Mouse (Mus musculus) spleen, adult 2 months (tissue): Measurements from ENCODE around the gene Dus2. TPM values are rescaled to one million over a fixed set of nuclear protein-coding genes. Genes with fewer than 3 reads are reported as not detected.
A peak's percentile ranks its signal among the peaks of the same experiment; 100 is the strongest.
"Not testable (repeated sequence)": the region's sequence is repeated elsewhere in the genome, so short reads cannot be mapped to it uniquely, and the experiment has no call there.

Experiments used
- DNase-seq, 2 experiments: peaks; one replicate each; pipeline versions ENCODE4 v3.0.0 to v3.0.0-alpha.2; 2012 to 2021; ENCODE audit warnings: low spot score in 2 of 2, low read depth in 1 of 2
- H3K27ac ChIP-seq: fragments of 200-500 bp; 2 replicates; pipeline ENCODE4 v1.5.1; 2012; ENCODE audit warnings: low read length, inconsistent platforms; ENCODE audit not compliant: insufficient read depth
- H3K27me3 ChIP-seq: fragments of 200-500 bp; 2 replicates; pipeline ENCODE4 v1.6.1; 2012; ENCODE audit warnings: mild to moderate bottlenecking, moderate library complexity, low read length, inconsistent platforms; ENCODE audit not compliant: control insufficient read depth, insufficient read depth
- H3K36me3 ChIP-seq: fragments of 200-500 bp; 2 replicates; pipeline ENCODE4 v1.6.1; 2012; ENCODE audit warnings: mild to moderate bottlenecking, low read length, inconsistent platforms; ENCODE audit not compliant: control insufficient read depth, insufficient read depth
- H3K4me1 ChIP-seq: fragments of 200-500 bp; 2 replicates; pipeline ENCODE4 v1.6.1; 2011; ENCODE audit warnings: inconsistent platforms; ENCODE audit not compliant: control insufficient read depth, insufficient read depth, insufficient read length
- H3K4me3 ChIP-seq: fragments of 200-500 bp; 2 replicates; pipeline ENCODE4 v1.5.1; 2011; ENCODE audit warnings: mild to moderate bottlenecking, inconsistent platforms; ENCODE audit not compliant: insufficient read depth, insufficient read length; ENCODE audit errors: extremely low read depth
- CTCF ChIP-seq: fragments of 200-500 bp; IDR thresholded peaks from 2 replicates; pipeline ENCODE4 v1.5.1; 2011; ENCODE audit warnings: mild to moderate bottlenecking, inconsistent platforms; ENCODE audit not compliant: insufficient read depth, insufficient read length, insufficient replicate concordance; ENCODE audit errors: extremely low read depth
- POLR2A ChIP-seq: fragments of 200-500 bp; IDR thresholded peaks from 2 replicates; pipeline ENCODE4 v1.6.1; 2011; ENCODE audit warnings: low read depth, low read length, inconsistent platforms
- WGBS: fragments of 180-500 bp; shearing (Covaris S2); methylation state at CpG from one replicate; pipeline ENCODE4 v1.1.7; 2018; 5-methylcytosine and 5-hydroxymethylcytosine counted together
- polyA plus RNA-seq: library from polyadenylated mRNA; depleted of rRNA; stranded (reverse); fragments of >200 nt; gene quantifications from 2 replicates; pipeline ENCODE4 v1.2.3, GENCODE M21; 2012

Gene Dus2
- polyA plus RNA-seq, 1 experiment = 7.1 TPM

DNA sequence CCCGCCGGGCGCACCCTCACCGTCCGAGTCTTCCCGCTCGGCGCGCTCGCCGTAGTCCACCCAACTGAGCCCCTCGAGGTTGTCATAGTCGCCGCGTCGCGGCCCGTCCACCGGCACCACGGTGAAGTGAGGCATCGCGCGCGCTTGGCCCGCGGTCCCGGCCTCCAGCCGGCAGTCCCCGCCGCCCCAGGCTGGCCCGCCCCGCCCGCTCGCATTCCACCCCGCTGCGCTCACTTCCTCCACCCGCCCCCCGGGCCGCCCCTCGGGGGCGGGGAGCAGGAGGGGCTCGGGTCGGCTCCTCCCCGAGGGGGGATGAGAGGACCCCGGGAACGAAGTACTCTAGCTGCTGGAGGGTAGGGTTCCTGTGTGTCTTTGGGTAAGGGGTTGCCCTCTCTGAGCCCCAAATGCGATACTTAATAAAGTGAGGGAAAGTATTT, 25.2 kb upstream of the Dus2 start, which contains the start of gene Slc12a4:
Slc12a4 (minus strand) TSS at position 193 of the 437 bp plus-strand sequence.
- peaks cover 6% of the 10 kb centered on the region; the same call in 1 of the 2 replicates for H3K4me1 ChIP-seq
- H3K27ac ChIP-seq = peak within 1 kb of the TSS; percentile 52; the same call in 1 of the 2 replicates

DNA sequence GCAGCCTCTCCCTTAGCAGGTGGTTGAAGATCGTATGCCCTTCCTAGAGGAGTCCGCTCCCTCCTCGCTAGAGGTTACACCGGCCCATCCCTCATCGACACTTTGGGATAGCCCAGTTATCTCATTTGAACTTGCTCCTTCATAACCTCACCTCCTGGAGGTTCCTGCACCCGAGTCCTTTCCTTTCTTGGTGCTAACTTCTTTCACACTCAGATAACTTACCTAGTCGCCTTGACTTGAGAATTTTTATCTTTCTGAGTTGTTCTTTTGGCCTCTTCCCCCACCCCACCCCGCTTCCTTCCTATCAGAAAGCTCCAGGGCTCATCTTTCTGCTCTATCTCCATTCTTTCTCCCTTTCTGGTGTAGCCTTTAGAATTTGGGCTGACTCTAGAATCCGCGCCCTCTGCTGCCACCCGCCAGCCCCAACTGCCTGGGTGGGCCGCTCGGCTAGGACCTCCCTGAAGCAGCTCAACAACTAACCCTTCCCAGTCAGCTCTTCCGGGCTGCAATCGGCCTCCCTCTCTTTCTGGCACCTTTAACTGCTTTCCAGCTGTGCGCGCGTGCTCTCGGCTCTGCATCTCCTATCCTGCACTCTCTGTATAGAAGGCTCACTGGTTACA, 24.3 kb upstream of the Dus2 start:
- Histone ChIP-seq H3K36me3 (no peaks in the 10 kb centered on the region), H3K4me3 (peak overlapping the region; percentile 16), H3K4me1 (peaks cover 6% of the 10 kb centered on the region; the same call in 1 of the 2 replicates), H3K27me3 (no peaks in the 10 kb centered on the region), H3K27ac (no peak overlapping the region)
- DNase-seq = no peak
- no peak for TF ChIP-seq CTCF
- no peak for TF ChIP-seq POLR2A
- WGBS = 23% methylated on average over 19 of the region's 19 CpGs

More for the DNA sequence above, 25.2 kb upstream of the Dus2 start, which contains the start of gene Slc12a4:
- H3K36me3 ChIP-seq = no peaks in the 10 kb centered on the region
- TF ChIP-seq POLR2A (peak; percentile 39; the same call in 1 of the 2 replicates), CTCF (no peak)
- H3K27me3 ChIP-seq = no peaks in the 10 kb centered on the region
- 2% methylated on average over 42 of the region's 47 CpGs for WGBS
- DNase-seq = peak; percentile 41 to 70
- H3K4me3 ChIP-seq = peak within 1 kb of the TSS; percentile 78

DNA sequence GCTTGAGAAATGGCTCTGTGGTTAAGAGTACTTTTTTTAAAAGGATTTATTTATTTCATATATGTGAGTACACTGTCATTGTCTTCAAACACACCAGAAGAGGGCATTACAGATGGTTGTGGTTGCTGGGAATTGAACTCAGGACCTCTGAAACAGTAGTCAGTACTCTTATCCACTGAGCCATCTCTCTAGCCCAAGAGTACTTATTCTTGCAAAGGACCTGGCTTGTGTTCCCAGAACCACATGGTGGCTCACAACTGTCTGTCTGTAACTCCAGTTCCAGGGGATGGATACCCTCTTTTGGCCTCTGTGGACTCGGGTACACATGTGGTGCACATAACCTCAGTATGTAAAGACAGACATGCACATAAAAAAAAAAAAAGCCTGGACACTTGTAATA, 21.8 kb upstream of the Dus2 start:
- TF ChIP-seq POLR2A (no peak), CTCF (no peak)
- no peak overlapping the region for H3K4me3 ChIP-seq
- no peaks in the 10 kb centered on the region for H3K27me3 ChIP-seq
- H3K27ac ChIP-seq = no peak overlapping the region
- H3K36me3 ChIP-seq = no peaks in the 10 kb centered on the region
- DNase-seq = no peak
- 83% methylated on average over 1 of the region's 1 CpGs for WGBS
- peaks cover 6% of the 10 kb centered on the region; the same call in 1 of the 2 replicates for H3K4me1 ChIP-seq

- Histone ChIP-seq H3K36me3 (no peaks in the 10 kb centered on the region), H3K27ac (no peak overlapping the region), H3K27me3 (no peaks in the 10 kb centered on the region), H3K4me1 (peaks cover 4% of the 10 kb centered on the region; the same call in 1 of the 2 replicates), H3K4me3 (no peak overlapping the region)
- DNase-seq = no peak
- 82% methylated on average over 8 of the region's 8 CpGs for WGBS
- TF ChIP-seq POLR2A = no peak
- TF ChIP-seq CTCF = no peak
Observed at GRCm38 (mm10) chr8:105971019-105971720, 20.0 kb upstream of the Dus2 start.

DNA sequence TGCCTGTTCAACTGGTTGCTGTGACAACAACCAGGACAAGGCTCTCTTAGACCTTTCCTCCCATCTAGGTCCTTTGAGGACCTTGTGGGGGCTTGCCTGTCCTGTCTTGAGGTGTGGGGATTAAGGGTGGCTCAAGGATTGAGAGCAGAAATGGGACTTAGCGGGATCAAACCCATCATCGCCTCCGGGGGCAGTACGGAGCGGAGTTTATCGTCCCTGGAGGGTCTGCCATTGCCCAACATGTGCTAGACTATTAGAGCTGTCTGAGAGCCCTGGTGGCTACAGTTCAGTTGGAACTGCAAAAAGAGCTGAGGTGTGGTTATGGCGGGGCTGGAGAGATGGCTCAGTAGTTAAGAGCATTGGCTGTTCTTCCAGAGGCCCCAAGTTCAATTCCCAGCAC, 15.8 kb upstream of the Dus2 start:
- 83% methylated on average over 7 of the region's 7 CpGs for WGBS
- H3K4me1 ChIP-seq = no peaks in the 10 kb centered on the region
- no peak for TF ChIP-seq POLR2A
- no peak for TF ChIP-seq CTCF
- no peaks in the 10 kb centered on the region for H3K27me3 ChIP-seq
- H3K36me3 ChIP-seq = no peaks in the 10 kb centered on the region
- no peak overlapping the region for H3K27ac ChIP-seq
- DNase-seq = no peak
- H3K4me3 ChIP-seq = no peak overlapping the region

DNA sequence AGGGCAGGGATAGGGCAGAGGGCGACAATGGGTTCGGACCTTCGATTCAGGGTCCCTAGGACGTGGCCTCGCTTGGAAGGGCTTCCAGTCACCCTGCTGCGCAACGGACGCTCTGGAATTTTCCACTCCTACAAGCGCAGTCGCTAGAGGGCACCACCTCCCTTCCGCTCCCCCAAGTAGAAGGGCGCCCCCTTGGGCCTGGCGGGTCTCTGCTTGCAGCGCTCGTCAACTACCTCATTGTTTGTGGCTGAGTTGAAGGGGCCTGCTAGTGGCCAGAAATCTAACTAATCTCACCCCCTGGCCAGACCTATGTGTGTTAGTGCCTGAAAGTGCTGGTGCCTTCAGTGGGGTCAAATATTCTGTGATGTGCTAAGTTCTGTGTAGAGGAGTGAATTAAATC, 11.8 kb upstream of the Dus2 start, which contains the start of gene Dpep3:
Dpep3 (minus strand) TSS at position 105 of the 400 bp plus-strand sequence.
- no peaks in the 10 kb centered on the region for H3K27me3 ChIP-seq
- DNase-seq = no peak
- H3K4me1 ChIP-seq = 0 out of 2 replicates have a peak, but pooled peaks cover 2% of the 10 kb centered on the region
- no peaks in the 10 kb centered on the region for H3K36me3 ChIP-seq
- H3K4me3 ChIP-seq = no peak within 1 kb of the TSS
- 90% methylated on average over 15 of the region's 15 CpGs for WGBS
- no peak for TF ChIP-seq CTCF
- TF ChIP-seq POLR2A = no peak
- no peak within 1 kb of the TSS for H3K27ac ChIP-seq

DNA sequence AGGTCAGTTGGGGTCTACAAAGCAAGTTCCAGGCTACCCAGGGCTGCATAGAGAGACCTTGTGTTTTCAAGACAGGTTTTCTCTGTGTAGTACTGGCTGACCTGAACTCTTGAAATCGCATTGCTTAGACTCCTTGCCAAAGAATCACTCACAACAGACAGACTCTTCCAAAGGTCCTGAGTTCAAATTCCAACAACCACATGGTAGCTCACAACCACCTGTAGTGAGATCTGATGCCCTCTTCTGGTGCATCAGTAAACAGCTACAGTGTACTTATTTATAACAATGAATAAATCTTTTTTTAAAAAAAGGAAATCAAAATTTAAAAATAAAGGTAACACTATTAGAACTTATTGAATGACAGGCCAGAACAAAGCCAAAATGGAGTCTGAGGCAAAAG, 10.0 kb upstream of the Dus2 start:
- H3K4me1 ChIP-seq = 0 out of 2 replicates have a peak, but pooled peaks cover 2% of the 10 kb centered on the region
- 90% methylated on average over 1 of the region's 1 CpGs for WGBS
- no peak overlapping the region for H3K4me3 ChIP-seq
- no peak overlapping the region for H3K27ac ChIP-seq
- H3K36me3 ChIP-seq = no peaks in the 10 kb centered on the region
- DNase-seq = no peak
- TF ChIP-seq CTCF = no peak
- TF ChIP-seq POLR2A = no peak
- no peaks in the 10 kb centered on the region for H3K27me3 ChIP-seq

DNA sequence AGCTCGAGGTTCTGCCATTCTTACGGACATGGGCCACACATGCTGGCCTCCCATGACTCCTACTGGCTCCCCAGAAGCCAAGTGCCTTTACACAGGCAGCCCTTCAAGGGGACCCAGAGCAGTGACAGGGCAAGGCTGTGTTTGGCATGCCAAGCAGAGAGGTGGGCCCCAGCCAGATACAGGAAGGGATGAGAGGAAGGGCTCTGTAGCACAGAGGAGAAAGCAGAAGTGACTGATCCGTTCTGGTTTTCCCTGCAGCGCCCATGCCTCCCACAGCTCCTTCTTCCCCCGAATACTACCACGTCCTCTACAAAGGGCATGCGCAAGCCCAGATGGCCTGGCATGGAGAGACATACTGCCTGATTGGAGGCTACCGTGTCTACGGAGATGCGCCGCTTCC, 7.7 kb upstream of the Dus2 start:
- not testable (repeated sequence) for H3K4me3 ChIP-seq, H3K36me3 ChIP-seq, H3K27ac ChIP-seq, H3K27me3 ChIP-seq, DNase-seq, H3K4me1 ChIP-seq
- 39% methylated on average over 11 of the region's 11 CpGs for WGBS
